19 mouse cellular contexts compared by ENCODE assay signal in the genomic region with DNA sequence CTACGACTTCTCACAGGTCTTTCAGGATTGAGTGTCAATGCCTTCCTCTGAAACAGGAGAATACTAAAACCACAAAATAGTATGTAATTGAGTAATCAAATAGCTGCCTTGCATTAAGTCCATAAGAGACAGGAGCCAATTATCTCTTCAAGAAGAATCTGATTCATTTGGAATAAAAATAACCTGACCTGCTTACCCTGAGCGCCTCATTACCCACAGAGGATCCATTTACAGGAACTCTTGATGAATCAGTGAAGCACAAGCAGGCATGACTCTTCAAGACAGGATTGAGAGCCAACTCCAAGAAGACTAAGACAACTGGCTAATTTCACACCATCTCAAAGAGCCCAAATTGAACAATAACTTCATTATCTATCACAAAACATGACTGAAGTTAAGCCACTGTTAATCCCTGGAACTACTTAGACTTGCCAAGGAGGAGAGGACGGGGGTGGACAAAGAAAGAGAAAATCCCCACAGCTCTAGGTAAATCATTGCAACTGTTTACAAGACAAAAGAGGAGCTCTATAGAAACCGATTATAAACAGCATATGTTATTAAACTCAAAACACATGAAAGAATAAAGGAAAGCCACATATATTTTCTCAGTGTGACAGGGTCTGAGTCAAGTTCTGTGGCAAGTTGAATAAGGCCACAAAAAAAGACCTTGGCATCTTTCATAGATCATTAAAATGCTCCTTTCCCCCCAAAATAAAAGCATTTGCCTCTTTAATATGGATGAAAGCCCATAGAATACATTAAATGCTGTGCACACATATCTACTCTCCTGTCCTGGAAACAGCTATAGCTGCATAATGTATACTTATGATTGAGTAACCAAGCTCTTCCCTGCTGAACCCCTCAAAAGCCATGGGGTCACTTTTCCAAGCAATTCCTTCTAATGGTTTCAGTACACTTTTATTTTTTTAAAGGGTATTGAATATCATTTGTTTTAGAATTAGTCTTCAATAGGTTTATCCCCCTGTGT.
A peak's percentile ranks its signal among the peaks of the same experiment; 100 is the strongest.
DNase-seq lines count a peak whose midpoint lies in the region; ATAC-seq lines count a peak whose summit lies in the region.
"Had no signal": no experiment of that assay in that cellular context is flagged by ENCODE, and none has a peak within 500 bp of the region (broad histone marks: within the 10 kb centered on the region; RNA-seq: fewer than 3 reads in every experiment).

No protein-coding gene starts in this region.

- no peak overlapping the region for H3K27ac ChIP-seq in hindbrain, embryonic 14.5 days
- no peak overlapping the region for H3K27ac ChIP-seq in hindbrain, embryonic 12.5 days
- H3K27ac ChIP-seq in forebrain, embryonic 14.5 days (ENCODE audit: low read depth, low read length) = no peak overlapping the region
- H3K27ac ChIP-seq: heart, embryonic 10.5 days; left cerebral cortex, adult 2 months; limb, embryonic 13.5 days; liver, embryonic 15.5 days had no signal

- H3K4me3 ChIP-seq in hindbrain, embryonic 14.5 days (replicated peaks; ENCODE audit: low read length) = no peak overlapping the region
- H3K4me3 ChIP-seq in hindbrain, embryonic 12.5 days = no peak overlapping the region
- no peak overlapping the region for H3K4me3 ChIP-seq in forebrain, embryonic 14.5 days (ENCODE audit: low read depth, low read length)
- H3K4me3 ChIP-seq: heart, embryonic 10.5 days; left cerebral cortex, adult 2 months; limb, embryonic 13.5 days; liver, embryonic 15.5 days had no signal

- 52% methylated on average over 4 of the region's 4 CpGs for WGBS in hindbrain, embryonic 14.5 days
- WGBS in hindbrain, embryonic 12.5 days = 62% methylated on average over 4 of the region's 4 CpGs
- WGBS in forebrain, embryonic 14.5 days = 7% methylated on average over 4 of the region's 4 CpGs

- no peak for DNase-seq in hindbrain, embryonic 14.5 days (ENCODE audit: low spot score)
- peak; percentile 8 for DNase-seq in retina, postnatal 1 day
- no peak for DNase-seq in retina, embryonic 14.5 days (ENCODE audit: low spot score)
- peak; percentile 47 for DNase-seq in forebrain, embryonic 14.5 days (ENCODE audit: low spot score)
- no peak for DNase-seq in right cerebral cortex, adult 2 months (ENCODE audit: low spot score in 2 of 2)
- DNase-seq in spleen, postnatal 14 days (ENCODE audit: low spot score in 2 of 2) = no peak
- DNase-seq: adrenal gland, postnatal 25 days; cerebellum, postnatal 10 days; embryo, embryonic 11 days; gastrocnemius, postnatal 10 days; heart, postnatal 14 days; lung, postnatal 14 days; thymus, postnatal 25 days had no signal

- no peak overlapping the region for H3K9ac ChIP-seq in hindbrain, embryonic 14.5 days
- H3K9ac ChIP-seq in hindbrain, embryonic 12.5 days = no peak overlapping the region
- no peak overlapping the region for H3K9ac ChIP-seq in forebrain, embryonic 14.5 days (ENCODE audit: low read length)
- H3K9ac ChIP-seq: limb, embryonic 13.5 days; liver, embryonic 15.5 days had no signal

- no peak overlapping the region for H3K4me2 ChIP-seq in hindbrain, embryonic 14.5 days (replicated peaks)
- H3K4me2 ChIP-seq in hindbrain, embryonic 12.5 days (replicated peaks) = no peak overlapping the region
- no peak overlapping the region for H3K4me2 ChIP-seq in forebrain, embryonic 14.5 days (ENCODE audit: low read length)
- H3K4me2 ChIP-seq: limb, embryonic 13.5 days; liver, embryonic 15.5 days had no signal

- H3K36me3 ChIP-seq in hindbrain, embryonic 14.5 days (replicated peaks; ENCODE audit: control insufficient read depth, insufficient read depth) = no peaks in the 10 kb centered on the region
- H3K36me3 ChIP-seq in hindbrain, embryonic 12.5 days = no peaks in the 10 kb centered on the region
- H3K36me3 ChIP-seq in forebrain, embryonic 14.5 days (ENCODE audit: control insufficient read depth, insufficient read depth, low read length) = no peaks in the 10 kb centered on the region
- H3K36me3 ChIP-seq: heart, embryonic 10.5 days; limb, embryonic 13.5 days; liver, embryonic 15.5 days had no signal

- H3K4me1 ChIP-seq in hindbrain, embryonic 14.5 days (replicated peaks; ENCODE audit: control insufficient read depth, insufficient read depth, low read length) = no peaks in the 10 kb centered on the region
- H3K4me1 ChIP-seq in hindbrain, embryonic 12.5 days = 0 out of 2 replicates have a peak, but pooled peaks cover 2% of the 10 kb centered on the region
- no peaks in the 10 kb centered on the region for H3K4me1 ChIP-seq in forebrain, embryonic 14.5 days (ENCODE audit: control insufficient read depth, insufficient read depth, low read length)
- H3K4me1 ChIP-seq: heart, embryonic 10.5 days; limb, embryonic 13.5 days; liver, embryonic 15.5 days had no signal

- peak; percentile 40; the same call in 1 of the 2 replicates for ATAC-seq in hindbrain, embryonic 14.5 days (ENCODE audit: low FRiP score)
- ATAC-seq in hindbrain, embryonic 12.5 days (ENCODE audit: low FRiP score) = no peak
- ATAC-seq in forebrain, embryonic 14.5 days = peak; percentile 75
- ATAC-seq: inflammation-experienced regulatory T-cells, adult 6 months had no signal

- no peaks in the 10 kb centered on the region for H3K9me3 ChIP-seq in hindbrain, embryonic 14.5 days (ENCODE audit: control insufficient read depth, low read length)
- H3K9me3 ChIP-seq in hindbrain, embryonic 12.5 days (replicated peaks) = no peaks in the 10 kb centered on the region
- no peaks in the 10 kb centered on the region for H3K9me3 ChIP-seq in forebrain, embryonic 14.5 days (replicated peaks; ENCODE audit: control insufficient read depth, low read length)
- H3K9me3 ChIP-seq: heart, embryonic 10.5 days; limb, embryonic 13.5 days; liver, embryonic 15.5 days had no signal

- H3K27me3 ChIP-seq in hindbrain, embryonic 14.5 days (ENCODE audit: control insufficient read depth, insufficient read depth, low read length) = no peaks in the 10 kb centered on the region
- H3K27me3 ChIP-seq in hindbrain, embryonic 12.5 days = no peaks in the 10 kb centered on the region
- no peaks in the 10 kb centered on the region for H3K27me3 ChIP-seq in forebrain, embryonic 14.5 days (replicated peaks; ENCODE audit: control insufficient read depth, insufficient read depth, low read length)
- H3K27me3 ChIP-seq: limb, embryonic 13.5 days; liver, embryonic 15.5 days had no signal

Comparison
In these comparisons a context has a peak if more than half of its experiments do, and no peak if none do; other contexts are left out.
1. DNase-seq: peak in retina, postnatal 1 day (single experiment) and forebrain, embryonic 14.5 days (single experiment); none in hindbrain, embryonic 14.5 days (single experiment), retina, embryonic 14.5 days (single experiment), right cerebral cortex, adult 2 months (0 of 2) and spleen, postnatal 14 days (0 of 2).